Mouse (Mus musculus) heart, postnatal 0 days (tissue): ENCODE results near the gene Cherp. TPM values are rescaled to one million over a fixed set of nuclear protein-coding genes. Genes with fewer than 3 reads are reported as not detected.

Source experiments
- ATAC-seq: fragments of 200-750 bp; cut with Nextera tagmentation; 2 replicates; pipeline ENCODE4 v1.8.0; 2017; ENCODE audit warnings: low read depth, moderate number of reproducible peaks, moderate library complexity; ENCODE audit not compliant: insufficient read depth
- DNase-seq: peaks from one replicate; pipeline ENCODE4 v3.0.0-alpha.2; 2016; ENCODE audit warnings: low spot score
- H3K27ac ChIP-seq: fragments of 300-500 bp; sonication (generic); 2 replicates; pipeline ENCODE4 v1.5.1; 2014; ENCODE audit warnings: low read depth, mild to moderate bottlenecking
- H3K27me3 ChIP-seq: fragments of 300-500 bp; sonication (generic); 2 replicates; pipeline ENCODE4 v1.6.1; 2014; ENCODE audit warnings: low read length, mixed read lengths; ENCODE audit not compliant: control insufficient read depth, insufficient read depth
- H3K36me3 ChIP-seq: fragments of 300-500 bp; sonication (generic); replicated peaks from 2 replicates; pipeline ENCODE4 v1.6.1; 2014; ENCODE audit warnings: low read length, mixed read lengths; ENCODE audit not compliant: control insufficient read depth, insufficient read depth
- H3K4me1 ChIP-seq: fragments of 300-500 bp; sonication (generic); 2 replicates; pipeline ENCODE4 v1.6.1; 2014; ENCODE audit warnings: antibody characterized with exemption; ENCODE audit not compliant: control insufficient read depth, insufficient read depth
- H3K4me2 ChIP-seq: fragments of 300-500 bp; sonication (generic); 2 replicates; pipeline ENCODE4 v1.6.1; 2014; ENCODE audit warnings: low read depth, mild to moderate bottlenecking, low read length, moderate library complexity
- H3K4me3 ChIP-seq: fragments of 300-500 bp; sonication (generic); 2 replicates; pipeline ENCODE4 v1.5.1; 2014; ENCODE audit warnings: low read depth, low read length
- H3K9ac ChIP-seq: fragments of 300-500 bp; sonication (generic); replicated peaks from 2 replicates; pipeline ENCODE4 v1.6.1; 2014; ENCODE audit warnings: low read depth, low read length, mixed read lengths
- H3K9me3 ChIP-seq: fragments of 300-500 bp; sonication (generic); replicated peaks from 2 replicates; pipeline ENCODE4 v1.6.1; 2016; ENCODE audit warnings: low read length; ENCODE audit not compliant: control insufficient read depth
- CTCF ChIP-seq: IDR thresholded peaks from 2 replicates; pipeline ENCODE4 v1.5.1; 2016; ENCODE audit warnings: antibody characterized with exemption, control low read depth, low read depth
- EP300 ChIP-seq: IDR thresholded peaks from 2 replicates; pipeline ENCODE4 v1.6.1; 2016; ENCODE audit warnings: antibody characterized with exemption, low read depth
- WGBS: fragments of 180-500 bp; shearing (Covaris S2); extraction: QIAGEN DNeasy Blood & Tissue Kit; methylation state at CpG from one replicate; pipeline ENCODE4 v1.1.7; 2014; 5-methylcytosine and 5-hydroxymethylcytosine counted together
- polyA plus RNA-seq: library from polyadenylated mRNA; unstranded; fragments of >200 nt; fragmentation: Nextera tagmentation; extraction: Ambion mirVana; gene quantifications from 2 replicates; pipeline ENCODE4 v1.2.1, GENCODE M21; 2015
- total RNA-seq: library from RNA; depleted of rRNA; stranded (reverse); fragments of >200 nt; gene quantifications from 2 replicates; pipeline ENCODE4 v1.2.3, GENCODE M21; 2014; ENCODE audit warnings: low replicate concordance

Gene Cherp
- total and polyA plus RNA-seq, 2 experiments from 2014 or later = 15.8 to 17.0 TPM

GRCm38 (mm10) chr8:72507505-72507904 is 32.5 kb upstream of the Cherp start:
- H3K9ac ChIP-seq = no peak overlapping the region
- peaks cover 55% of the 10 kb centered on the region for H3K4me1 ChIP-seq
- no peak for ATAC-seq
- no peak overlapping the region for H3K27ac ChIP-seq
- no peak overlapping the region for H3K4me3 ChIP-seq
- TF ChIP-seq CTCF = no peak
- no peak for TF ChIP-seq EP300
- no peaks in the 10 kb centered on the region for H3K27me3 ChIP-seq
- no peaks in the 10 kb centered on the region for H3K9me3 ChIP-seq
- no peak overlapping the region for H3K4me2 ChIP-seq
- no peak for DNase-seq
- 84% methylated on average over 1 of the region's 1 CpGs for WGBS
- no peaks in the 10 kb centered on the region for H3K36me3 ChIP-seq

- ATAC-seq (no peak), DNase-seq (no peak)
- TF ChIP-seq EP300 = no peak
- no peak for TF ChIP-seq CTCF
- Histone ChIP-seq H3K9ac (no peak overlapping the region), H3K4me2 (no peak overlapping the region), H3K36me3 (no peaks in the 10 kb centered on the region), H3K4me1 (peaks cover 67% of the 10 kb centered on the region), H3K4me3 (no peak overlapping the region), H3K27ac (peak overlapping the region; percentile 53), H3K27me3 (no peaks in the 10 kb centered on the region), H3K9me3 (no peaks in the 10 kb centered on the region)
Observed at GRCm38 (mm10) chr8:72504637-72505314, 29.8 kb upstream of the Cherp start.

GRCm38 (mm10) chr8:72504137-72504536 is 29.1 kb upstream of the Cherp start:
- ATAC-seq = no peak
- H3K36me3 ChIP-seq = no peaks in the 10 kb centered on the region
- H3K9me3 ChIP-seq = no peaks in the 10 kb centered on the region
- TF ChIP-seq CTCF = no peak
- TF ChIP-seq EP300 = no peak
- H3K4me1 ChIP-seq = peaks cover 66% of the 10 kb centered on the region
- peak overlapping the region; percentile 23 for H3K27ac ChIP-seq
- H3K4me3 ChIP-seq = no peak overlapping the region
- H3K4me2 ChIP-seq = no peak overlapping the region
- H3K27me3 ChIP-seq = no peaks in the 10 kb centered on the region
- no peak overlapping the region for H3K9ac ChIP-seq
- DNase-seq = no peak

DNA sequence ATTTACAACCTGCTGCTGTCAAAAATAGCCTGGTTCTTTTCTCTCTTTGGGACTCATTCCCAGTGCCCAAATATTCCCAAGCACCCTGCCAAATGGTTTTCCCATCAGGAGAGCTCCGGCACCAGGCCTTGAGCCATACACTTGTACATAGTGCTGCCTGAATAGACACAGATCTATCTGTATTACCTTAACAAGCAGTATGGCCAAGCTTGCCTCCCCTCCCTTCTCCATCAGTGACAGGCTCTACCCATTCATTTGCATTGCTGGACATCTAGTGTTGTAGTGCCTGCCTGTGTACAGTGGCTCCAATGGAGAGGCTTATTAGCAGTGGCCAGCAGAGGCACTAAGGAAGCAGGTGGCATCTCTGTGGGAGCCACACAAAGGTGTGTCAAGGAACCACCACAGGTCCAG is 25.5 kb upstream of the Cherp start:
- no peak overlapping the region for H3K4me2 ChIP-seq
- DNase-seq = no peak
- ATAC-seq = no peak
- H3K4me3 ChIP-seq = no peak overlapping the region
- H3K27ac ChIP-seq = peak overlapping the region; percentile 95
- H3K27me3 ChIP-seq = no peaks in the 10 kb centered on the region
- peaks cover 16% of the 10 kb centered on the region for H3K36me3 ChIP-seq
- H3K4me1 ChIP-seq = peaks cover 54% of the 10 kb centered on the region
- 48% methylated on average over 1 of the region's 1 CpGs for WGBS
- no peak overlapping the region for H3K9ac ChIP-seq
- no peaks in the 10 kb centered on the region for H3K9me3 ChIP-seq
- no peak for TF ChIP-seq CTCF
- TF ChIP-seq EP300 = no peak

DNA sequence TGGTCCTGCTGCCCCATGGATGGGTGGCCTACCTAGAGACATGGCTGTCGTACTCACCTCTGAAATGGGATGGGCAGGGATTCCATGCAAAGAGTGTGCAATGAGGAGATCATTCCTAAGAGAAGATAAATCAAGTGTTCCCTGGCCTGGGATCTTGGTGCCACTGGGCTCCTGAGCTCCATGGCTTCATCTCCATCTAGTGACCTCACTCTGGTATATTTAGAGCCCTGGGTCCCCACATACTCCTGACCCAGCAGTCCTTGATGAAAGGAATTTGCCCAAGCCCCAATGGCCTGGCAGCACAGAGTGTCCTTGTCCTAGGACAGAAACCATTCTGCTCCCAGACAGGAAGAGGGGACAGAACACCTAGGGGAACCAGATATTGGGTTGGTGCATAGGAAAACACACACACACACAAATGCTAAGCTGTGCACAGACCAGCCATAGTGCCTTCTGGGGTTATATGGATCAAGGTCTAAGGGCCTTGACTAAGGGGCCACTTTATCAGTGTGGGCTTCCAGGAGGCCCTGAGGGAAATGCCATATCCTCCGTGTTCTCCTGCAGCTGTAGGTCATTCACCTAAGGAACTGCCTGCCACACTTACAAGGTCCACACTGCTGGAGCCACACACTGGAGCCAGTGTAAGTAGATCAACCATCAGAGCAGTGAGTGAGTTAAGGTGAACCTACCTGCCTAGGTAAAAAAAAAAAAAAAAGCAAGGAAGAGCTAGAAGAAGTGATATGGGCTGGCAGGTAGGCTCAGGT is 24.7 kb upstream of the Cherp start:
- WGBS = 41% methylated on average over 2 of the region's 2 CpGs
- H3K9ac ChIP-seq = no peak overlapping the region
- H3K36me3 ChIP-seq = peaks cover 23% of the 10 kb centered on the region
- no peaks in the 10 kb centered on the region for H3K9me3 ChIP-seq
- no peak overlapping the region for H3K4me3 ChIP-seq
- H3K4me1 ChIP-seq = peaks cover 48% of the 10 kb centered on the region
- no peaks in the 10 kb centered on the region for H3K27me3 ChIP-seq
- peak; percentile 80 for DNase-seq
- H3K27ac ChIP-seq = peak overlapping the region; percentile 95
- ATAC-seq = peak; percentile 88
- TF ChIP-seq CTCF (no peak), EP300 (peak; percentile 69; the same call in 1 of the 2 replicates)
- H3K4me2 ChIP-seq = no peak overlapping the region
